Mouse (Mus musculus) lung, postnatal 36 days (tissue): ENCODE results near the gene Slc38a8.

Experiments
- DNase-seq: peaks from one replicate; pipeline ENCODE4 v3.0.0; 2022; ENCODE audit warnings: mixed read lengths

Gene Slc38a8

DNA sequence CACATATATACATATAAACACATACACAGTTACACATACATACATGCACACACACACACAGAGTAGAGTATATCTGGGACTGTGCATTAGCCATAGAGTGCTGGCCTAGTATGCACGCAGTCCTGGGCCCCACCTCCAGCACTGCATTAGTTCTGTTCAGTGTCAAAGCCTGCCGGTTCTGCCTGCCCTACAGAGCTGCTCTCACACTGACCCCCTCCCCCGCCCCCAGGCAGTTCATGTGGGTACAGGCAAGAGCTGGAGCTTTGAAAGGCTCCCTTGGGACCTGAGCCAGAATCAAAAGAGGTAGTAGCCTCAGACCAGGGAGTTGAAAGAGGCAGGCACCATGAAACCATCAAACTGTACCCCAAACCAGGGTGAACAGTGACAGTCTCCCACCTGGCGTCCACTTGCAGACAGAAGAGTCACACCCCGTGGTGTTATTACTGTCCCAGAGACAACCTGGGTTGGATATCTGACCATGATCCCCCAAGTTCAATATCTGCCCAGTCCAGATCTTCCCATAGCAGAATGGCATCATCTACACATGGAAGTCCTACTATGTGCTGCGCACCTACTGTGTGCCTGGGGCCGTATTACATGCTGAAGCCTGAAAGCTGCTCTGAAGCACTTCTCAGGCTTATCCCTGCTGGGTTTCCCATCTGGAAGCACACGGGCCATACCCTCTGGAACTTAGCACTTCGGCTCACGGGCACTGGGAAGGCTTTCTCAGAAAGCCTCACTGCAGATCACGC, 17.2 kb downstream of the Slc38a8 start:
- DNase-seq, result no peak

DNA sequence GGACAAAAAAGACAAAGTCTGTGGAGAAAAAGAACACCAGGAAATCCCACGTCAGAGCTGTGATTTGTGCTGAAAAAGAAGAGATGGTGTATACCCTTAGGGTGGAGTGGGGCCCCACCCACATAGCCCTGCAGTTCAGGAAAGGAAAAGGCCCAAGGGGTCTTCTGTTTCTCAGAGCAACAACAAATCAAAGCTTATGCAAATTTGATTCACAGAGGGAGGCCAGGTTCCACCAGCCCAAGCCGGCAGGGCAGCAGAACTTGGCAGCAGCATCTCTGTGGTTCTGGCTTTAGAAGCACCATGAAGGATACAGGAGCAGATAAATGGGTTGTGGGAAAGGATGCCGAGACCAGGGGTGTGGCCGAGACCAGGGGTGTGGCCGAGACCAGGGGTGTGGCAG, 22.8 kb downstream of the Slc38a8 start:
- DNase-seq, result no peak

DNA sequence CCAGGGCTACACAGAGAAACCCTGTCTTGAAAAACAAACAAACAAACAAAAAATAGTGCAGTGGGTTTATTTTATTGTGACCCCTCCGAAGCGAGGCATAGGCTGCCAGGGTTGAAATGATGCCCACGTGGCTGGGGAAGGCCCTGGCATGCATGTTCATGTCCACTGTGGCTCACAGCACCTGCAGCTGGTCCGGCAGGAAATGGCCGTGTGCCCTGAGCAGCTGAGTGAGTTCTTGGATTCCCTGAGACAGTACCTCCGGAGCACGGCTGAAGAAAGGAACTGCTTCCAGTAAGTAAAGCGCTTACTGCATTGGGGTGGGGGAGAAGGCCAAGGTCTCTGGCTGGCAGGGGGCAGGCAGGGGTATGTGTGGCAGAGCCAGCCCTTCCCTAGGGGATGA, 33.4 kb downstream of the Slc38a8 start:
- DNase-seq, result no peak

DNA sequence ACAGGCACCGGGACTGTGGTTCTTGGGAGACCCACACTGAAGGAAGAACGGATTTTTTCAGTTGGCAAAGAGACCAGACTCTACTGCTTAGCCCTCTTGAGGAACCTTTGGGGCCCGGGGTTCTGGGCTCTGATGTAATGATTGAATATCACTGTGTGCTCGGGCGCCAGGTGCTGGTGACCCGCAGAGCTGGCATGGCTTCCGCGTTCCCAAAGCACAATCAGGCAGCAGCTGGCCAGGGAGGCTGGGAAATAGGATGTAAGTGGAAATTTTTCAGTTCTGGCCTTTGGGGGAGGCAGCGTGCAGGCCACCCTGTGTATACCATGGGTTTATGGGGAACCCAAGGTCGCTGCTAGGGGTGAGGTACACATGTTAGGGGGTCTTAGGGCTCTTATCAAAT, 34.7 kb downstream of the Slc38a8 start:
- DNase-seq, result no peak

DNA sequence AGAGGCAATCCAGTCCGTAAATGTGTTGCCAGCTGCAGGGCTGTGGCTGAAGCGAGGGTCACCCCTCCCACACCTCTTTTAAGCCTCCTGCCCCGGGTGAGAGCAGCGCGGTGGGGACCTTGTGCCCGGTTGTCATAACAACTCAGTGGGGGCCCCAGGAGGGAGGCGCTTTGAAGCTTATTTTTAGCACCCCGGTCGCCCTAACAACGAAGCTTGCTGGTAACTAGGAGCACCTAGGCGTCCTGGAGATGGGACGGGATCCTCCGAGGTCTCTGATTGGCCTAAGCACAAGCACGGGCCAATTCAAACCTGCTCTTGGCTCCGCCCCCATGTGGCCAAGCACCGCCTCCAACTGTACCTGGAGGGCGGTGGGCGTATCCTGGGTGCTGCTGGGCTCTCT, 35.4 kb downstream of the Slc38a8 start:
- DNase-seq, result peak; percentile 24

DNA sequence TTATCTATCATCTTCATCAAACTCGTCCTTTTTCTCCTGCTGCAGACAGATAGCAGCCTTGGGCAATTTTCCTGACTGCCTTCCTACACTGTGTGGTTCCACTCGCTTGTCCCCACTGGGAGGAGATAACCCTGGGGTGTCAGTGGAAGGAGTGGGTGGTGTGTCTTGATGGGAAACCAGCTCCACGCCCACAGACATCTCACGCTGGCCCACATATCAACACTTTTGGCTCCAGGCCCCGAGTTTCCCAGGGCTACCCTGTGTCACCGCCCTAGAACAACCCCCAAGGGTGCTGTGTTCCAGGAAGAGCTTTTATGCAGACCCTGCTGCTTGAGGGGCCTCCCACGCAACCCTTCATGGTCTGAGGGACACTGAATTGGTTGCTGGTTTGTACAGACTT, 37.8 kb downstream of the Slc38a8 start:
- DNase-seq, result peak; percentile 17

DNA sequence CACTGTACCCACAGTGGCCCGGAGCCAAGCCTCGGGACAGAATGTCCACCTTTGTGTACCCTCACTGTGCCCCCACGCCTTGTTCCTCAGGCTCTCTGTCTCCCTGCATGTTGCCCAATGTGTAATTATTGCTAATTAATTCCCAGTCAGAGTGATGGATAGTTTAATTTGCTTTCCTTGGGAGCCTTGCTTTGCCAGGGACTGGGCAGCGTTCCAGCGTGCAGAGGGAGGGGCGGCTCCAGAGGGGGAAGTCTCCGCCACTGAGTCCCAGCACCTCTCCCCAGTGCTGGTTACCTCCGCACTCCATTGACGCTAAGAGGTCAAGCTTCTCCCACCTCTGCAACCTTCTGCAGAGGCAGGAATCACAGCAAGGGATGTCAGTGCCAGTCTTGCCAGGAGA, 40.1 kb downstream of the Slc38a8 start:
- DNase-seq, result no peak

DNA sequence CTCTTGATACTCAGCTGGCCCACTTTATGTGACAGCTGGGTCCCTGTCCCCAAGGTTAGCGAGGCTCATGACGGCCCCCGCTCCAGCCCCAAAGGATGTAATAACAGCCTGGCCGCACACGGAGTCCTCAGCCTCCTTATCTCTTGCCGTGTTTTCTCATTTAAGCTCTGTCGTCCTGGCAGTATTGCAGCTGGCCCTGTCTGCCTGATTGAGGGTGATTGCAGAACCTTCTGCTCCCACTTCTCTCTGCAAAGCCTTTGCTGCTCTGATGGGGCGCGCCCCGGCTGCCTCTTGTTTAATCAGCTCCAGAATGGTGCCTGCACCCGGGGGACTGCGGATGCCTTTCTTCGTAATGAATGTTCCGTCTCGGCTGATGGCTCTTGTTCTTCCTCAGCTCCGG, 41.8 kb downstream of the Slc38a8 start:
- no peak for DNase-seq

DNA sequence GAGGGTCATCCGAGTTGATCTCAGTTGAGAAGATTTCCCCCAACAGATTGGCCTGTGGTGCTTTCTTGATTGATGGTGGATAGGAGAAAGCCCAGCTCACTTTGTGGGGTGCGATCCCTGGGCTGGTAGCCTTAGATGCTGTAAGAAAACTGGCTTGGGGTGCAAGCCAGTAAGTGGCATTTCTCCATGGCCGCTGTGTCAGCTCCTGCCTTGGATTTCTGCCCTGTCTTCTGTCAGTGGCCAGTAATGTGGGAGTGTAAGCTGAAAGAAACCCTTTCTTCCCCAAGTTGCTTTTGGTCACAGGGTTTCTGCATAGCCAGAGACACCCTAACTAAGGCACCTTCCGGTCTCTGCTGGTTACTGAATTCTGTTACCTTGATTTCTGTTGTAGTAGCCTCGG, 45.5 kb downstream of the Slc38a8 start:
- DNase-seq, result no peak

DNA sequence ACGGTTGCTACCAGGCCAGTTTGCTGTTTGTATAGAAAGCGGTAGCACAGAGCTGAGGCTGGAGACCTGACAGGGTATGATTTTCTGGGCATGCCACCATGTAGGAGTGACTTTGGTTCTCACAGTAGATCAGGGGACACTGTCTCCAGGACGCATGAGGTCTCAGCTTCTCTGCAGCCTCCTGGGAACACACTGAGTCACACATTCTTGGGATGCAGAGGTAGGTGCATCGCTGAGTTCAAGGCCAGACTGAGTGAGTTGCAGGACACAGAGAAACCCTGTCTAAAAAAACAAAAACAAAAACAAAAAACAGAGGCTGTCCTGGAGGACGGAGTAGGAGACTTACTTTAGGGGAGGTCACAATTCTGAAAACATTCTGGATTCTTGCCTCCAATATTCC, 48.6 kb downstream of the Slc38a8 start:
- DNase-seq, result no peak

DNA sequence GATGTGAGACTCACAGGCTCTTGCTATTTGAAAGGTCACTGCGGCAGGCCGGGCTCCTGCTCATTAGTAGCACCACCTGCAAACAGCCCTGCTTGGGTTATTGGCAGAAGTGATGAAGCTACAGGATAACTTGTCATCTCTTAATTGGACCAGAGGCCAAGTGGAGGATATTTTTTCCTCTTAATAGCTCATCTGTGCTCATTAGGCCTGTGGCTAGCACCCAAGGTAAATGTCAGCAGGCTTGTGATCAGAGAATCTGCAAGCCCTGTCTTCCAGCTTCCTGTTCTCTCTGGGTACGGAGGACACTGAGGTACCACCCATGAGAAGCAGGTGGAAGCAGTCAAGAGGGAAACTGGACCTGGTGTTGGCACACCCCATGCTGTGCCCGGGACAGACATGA, 50.4 kb downstream of the Slc38a8 start:
- DNase-seq, result no peak

DNA sequence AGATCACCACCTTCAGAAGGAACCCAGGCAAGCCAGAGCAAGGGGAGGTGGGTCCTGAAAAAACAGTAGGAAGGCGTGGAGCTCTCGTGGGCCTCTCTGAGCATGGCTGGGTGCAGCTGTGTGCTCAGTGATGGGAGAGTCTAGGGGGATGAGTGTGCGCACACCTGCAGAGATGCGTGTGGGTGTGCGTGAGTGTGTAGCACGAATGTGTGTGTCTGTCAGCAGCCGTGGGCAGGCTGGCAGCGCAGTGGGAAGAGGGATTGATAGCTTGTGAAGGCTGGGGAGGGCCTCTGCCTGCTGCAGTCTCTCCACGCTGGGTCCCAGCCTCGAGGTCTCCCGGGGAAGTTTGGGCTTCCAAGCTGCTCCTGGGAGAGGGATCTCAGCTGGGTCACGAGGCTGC, 51.9 kb downstream of the Slc38a8 start:
- DNase-seq, result no peak

DNA sequence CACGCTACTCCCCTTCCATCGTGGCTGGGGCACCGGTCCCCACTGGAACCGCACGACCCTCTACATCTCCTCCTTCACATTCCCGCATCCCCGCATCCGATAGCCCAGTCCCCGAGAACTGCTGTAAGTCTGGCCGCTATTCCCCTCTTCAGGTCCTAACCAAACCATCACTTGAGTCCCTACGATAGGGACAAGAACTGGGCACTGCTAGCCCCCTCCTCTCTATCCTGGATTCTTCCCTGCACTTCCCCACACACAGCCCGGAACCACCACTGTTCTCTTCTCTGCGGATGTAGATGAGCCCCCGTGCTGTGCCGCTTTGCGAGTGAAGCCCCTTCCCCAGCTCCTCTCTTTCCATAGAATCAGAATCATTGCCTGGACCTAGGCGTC, 53.7 kb downstream of the Slc38a8 start:
- no peak for DNase-seq

DNA sequence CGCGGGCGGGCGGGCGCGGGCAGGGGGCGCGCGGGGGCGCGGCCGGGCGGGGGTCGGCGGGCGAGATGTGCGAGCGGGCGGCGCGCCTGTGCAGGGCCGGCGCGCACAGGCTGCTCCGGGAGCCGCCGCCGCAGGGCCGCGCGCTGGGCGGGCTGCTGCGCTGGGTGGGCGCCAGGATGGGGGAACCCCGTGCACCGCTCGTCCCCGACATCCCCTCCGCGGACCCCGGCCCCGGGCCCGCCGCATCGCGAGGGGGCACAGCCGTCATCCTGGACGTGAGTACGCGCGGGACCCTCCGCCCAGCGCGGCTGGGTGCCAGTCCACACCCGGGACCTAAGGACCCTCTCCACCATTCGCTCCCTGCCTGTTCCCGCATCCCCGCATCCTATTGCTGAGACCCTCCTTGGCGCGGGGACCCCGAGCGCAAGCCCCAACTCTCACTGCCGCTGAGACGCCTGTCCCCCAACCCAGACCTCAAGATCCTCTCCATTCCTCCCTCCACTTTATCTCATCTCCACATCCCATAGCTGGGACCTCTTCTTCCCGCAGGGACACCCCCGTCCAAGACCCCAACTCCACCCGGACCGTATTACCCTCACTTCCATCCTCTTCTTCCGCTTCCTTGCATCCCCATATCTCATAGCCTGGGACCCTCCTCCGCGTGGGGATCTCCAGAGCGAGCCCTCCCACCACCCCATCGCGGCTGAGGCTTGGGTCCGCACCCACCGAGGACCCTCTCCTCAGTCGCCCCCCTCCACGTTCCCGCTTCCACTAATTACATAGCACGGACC, 54.3 kb downstream of the Slc38a8 start:
- DNase-seq, result no peak

DNA sequence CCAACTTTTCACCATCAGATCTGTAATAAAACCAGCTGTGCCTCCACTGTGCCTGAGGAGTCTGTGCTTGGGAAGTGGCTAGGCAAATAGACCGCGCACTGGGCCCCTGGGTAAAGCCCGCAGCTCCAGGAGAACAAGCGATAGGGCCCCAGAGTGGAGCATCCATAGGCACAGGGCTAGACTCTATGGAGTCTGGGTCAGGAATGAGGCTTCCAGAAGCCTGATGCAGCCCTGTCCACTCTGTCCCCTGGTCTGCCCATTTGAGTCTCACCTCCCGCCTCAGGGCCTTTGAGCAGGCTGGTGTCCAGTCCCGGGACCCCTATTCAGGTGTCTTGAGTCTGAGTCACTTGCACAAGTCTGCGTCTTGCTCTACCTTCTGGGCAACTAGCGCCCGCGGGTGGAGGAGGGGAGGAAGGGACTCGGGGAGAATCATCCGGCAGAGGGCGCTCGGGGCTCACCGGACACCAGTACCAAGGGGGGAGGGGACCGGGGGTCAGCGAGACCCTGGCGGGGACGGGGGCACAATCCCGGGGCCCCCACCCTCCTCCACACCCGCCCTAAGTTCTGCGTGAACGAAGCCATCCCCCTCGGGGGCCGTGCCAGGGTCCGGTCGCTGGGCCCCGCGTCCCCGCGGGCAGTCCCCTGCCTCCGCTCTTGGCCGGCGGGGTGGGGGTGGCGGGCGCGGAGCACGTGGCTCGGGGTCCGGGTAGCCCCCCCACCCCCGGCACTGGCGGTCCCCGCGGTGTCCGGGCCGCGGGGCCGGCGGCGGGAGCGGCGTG, 55.1 kb downstream of the Slc38a8 start, which contains the start of gene Necab2:
Necab2 (plus strand) TSS at position 509 of the 779 bp plus-strand sequence.
- peak; percentile 85 for DNase-seq

DNA sequence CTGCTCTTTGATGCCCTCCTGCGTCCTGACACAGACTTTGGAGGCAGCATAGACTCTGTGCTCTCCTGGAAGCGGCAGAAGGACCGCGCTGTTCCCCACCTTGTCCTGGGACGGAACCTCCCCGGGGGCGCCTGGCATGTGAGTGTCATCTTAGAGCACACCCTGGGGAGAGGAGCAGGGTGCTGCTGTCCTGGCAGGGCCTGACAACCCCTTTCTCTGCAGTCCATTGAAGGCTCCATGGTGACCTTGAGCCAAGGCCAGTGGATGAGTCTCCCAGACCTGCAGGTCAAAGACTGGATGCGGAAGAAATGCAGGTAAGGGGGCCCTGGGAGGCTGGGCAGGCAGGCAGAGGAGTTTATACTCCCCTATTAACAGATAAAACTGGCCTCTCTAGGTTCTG, 58.5 kb downstream of the Slc38a8 start:
- DNase-seq, result no peak

DNA sequence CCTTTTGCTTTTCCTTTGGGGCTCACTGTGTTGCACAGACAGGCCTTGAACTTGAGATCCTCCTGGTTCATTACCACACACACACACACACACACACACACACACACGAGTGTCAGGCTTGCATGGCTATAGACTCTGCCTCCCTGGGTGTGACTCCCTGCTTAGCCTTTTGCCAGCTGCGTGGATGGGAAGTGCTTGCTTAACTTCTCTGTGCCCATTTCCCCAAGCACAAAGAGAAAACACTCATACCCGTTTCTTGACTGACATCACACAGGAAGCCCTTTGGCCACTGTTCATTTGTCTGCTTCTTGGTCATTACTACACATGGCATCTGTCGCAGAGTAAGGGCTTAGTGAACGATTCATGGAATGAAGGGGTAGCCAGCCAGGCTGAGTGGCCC, 59.5 kb downstream of the Slc38a8 start:
- DNase-seq, result no peak

DNA sequence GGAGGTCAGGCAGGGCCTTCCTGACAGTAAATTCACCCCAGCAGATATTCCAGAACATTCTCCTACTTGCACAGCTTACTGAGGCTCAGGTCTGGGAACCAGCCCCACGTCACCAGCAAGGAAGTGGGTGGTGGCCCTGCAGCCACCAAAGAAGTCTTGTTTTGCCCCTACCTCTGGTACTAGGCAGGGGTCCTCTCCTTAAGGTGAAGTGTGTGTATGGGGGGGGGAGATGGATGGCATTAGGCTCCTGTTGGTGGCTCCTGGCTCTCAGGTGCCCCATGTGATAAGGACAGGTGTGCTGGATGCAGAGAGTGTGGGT, 60.6 kb downstream of the Slc38a8 start:
- no peak for DNase-seq

DNA sequence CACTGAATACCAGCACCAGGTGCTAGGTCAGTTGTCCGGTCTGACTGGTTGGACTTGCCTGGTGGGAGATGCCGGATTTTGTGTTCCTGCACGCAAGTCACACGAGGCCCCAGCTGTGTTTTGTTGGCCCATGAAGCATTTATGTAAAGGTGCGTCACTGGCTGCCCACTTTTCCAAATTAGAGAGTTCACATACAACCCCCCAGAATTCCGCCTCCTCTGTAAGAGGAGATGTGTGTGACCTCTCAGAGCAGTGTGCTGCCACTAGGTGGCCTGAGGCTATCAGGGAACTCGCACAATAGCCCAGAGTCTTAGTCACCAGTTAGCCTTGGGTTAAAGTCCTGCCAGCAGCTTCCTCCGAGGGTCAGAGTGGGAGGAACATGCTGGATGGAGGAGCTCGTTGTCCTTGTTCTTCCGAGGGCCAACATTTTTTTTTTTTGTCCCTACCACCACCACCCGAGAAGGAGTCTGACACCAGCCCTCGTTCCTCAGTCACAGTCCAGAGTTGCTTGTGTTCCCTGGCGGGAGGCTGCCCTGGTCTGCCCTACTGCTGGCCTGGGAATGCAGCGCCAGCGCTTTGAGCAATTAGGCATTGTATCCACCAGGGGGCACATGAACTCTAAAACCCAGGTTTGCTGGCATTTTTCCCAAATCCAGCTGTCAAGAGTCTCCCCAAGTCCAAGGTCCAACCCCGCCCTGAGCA, 61.1 kb downstream of the Slc38a8 start:
- DNase-seq, result peak; percentile 88

DNA sequence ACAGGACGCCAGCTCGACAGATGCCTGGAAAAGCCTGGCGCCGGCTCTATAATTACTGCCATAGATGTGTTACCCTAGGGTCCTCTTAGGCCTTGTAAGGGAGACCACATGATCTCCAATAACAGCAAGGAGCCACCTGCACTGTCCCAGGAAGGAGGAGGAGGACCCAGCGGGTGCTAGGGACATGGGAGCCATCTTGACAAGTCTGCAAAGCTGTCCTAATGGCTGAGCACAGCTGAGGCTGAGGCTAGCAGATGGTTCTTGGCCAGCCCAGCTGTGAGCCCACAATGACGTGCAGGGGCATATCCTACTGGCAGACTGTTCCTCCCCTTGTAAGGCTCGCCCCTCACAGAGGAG, 61.6 kb downstream of the Slc38a8 start:
- DNase-seq, result no peak

DNA sequence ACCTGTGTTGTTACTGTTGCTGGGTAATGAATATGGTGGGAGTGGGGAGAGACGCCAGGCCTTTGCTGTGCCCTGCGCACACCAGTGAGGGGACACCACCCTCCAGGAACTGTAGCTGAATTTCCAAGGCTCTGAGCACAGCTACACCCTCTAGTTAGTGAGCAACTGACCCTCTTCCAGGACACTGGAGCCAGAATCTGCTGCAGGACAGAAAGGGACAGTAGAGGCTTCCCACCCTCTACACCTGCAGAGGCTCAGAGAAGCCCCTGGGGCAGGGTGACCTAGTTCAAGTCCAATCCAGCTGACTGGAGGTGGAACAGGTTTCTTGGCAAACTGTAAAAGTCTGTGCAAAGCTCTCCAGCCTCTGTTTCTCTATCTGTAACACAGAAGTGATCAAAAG, 62.1 kb downstream of the Slc38a8 start:
- no peak for DNase-seq

DNA sequence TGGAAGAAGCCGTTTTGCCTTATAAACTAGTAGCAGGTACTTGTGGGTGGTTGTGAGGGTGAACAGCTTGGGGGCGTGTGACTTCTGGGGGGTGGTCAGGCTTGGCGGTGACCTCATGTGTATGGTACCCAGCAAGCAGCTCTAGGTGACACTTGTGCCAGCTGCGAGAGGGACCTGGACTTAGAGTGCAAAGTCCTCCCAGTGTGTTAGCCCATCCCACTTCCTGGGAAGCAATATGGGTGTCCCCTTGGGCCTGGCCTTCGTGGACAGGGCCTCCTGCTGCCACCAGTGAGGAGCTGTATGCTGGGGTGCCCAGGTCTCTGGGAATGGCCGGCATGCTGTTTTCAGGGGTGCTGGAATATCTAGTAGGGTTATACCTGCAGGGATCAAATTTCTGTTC, 62.6 kb downstream of the Slc38a8 start:
- DNase-seq, result no peak

DNA sequence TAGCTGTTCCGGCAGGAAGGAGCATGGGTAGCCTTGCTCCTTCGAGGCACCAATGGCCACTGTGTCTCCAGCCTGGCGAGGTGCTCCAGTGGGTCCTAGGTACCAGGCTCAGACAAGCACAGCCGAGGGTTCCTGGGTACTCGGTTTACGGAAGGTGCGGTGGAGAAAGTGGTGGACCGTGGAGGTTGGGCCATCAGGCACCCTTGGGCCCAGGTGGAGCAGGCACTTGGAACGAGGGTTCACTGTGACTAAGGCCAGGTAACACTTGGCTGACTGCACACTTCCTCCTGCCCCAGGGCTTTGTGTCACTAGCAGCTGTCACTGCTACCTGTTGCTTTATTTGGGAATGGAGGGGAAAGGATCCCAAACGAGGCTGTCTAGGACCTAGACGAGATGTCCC, 64.0 kb downstream of the Slc38a8 start:
- peak; percentile 61 for DNase-seq
